Mouse (Mus musculus) forebrain, embryonic 15.5 days (tissue): Measurements from ENCODE around the gene Cnnm1. TPM values are rescaled to one million over a fixed set of nuclear protein-coding genes. Genes with fewer than 3 reads are reported as not detected.

Experiments used
- ATAC-seq: fragments of 200-750 bp; cut with Nextera tagmentation; replicated peaks from 2 replicates; pipeline ENCODE4 v1.8.0; 2017; ENCODE audit warnings: mild to moderate bottlenecking, moderate TSS enrichment, moderate library complexity
- H3K27ac ChIP-seq: fragments of 300-500 bp; sonication (generic); replicated peaks from 2 replicates; pipeline ENCODE4 v1.5.1; 2015; ENCODE audit warnings: mild to moderate bottlenecking, inconsistent platforms
- H3K27me3 ChIP-seq: fragments of 300-500 bp; sonication (generic); 2 replicates; pipeline ENCODE4 v1.6.1; 2015; ENCODE audit warnings: inconsistent platforms
- H3K36me3 ChIP-seq: fragments of 300-500 bp; sonication (generic); 2 replicates; pipeline ENCODE4 v1.6.1; 2015; ENCODE audit warnings: mild to moderate bottlenecking, inconsistent platforms
- H3K4me1 ChIP-seq: fragments of 300-500 bp; sonication (generic); 2 replicates; pipeline ENCODE4 v1.6.1; 2015; ENCODE audit warnings: inconsistent platforms
- H3K4me2 ChIP-seq: fragments of 300-500 bp; sonication (generic); replicated peaks from 2 replicates; pipeline ENCODE4 v1.6.1; 2015; ENCODE audit warnings: mild to moderate bottlenecking, inconsistent platforms
- H3K4me3 ChIP-seq: fragments of 300-500 bp; sonication (generic); 2 replicates; pipeline ENCODE4 v1.5.1; 2015; ENCODE audit warnings: mild to moderate bottlenecking, inconsistent platforms
- H3K9ac ChIP-seq: fragments of 300-500 bp; sonication (generic); replicated peaks from 2 replicates; pipeline ENCODE4 v1.6.1; 2015; ENCODE audit warnings: mild to moderate bottlenecking, inconsistent platforms
- H3K9me3 ChIP-seq: fragments of 300-500 bp; sonication (generic); 2 replicates; pipeline ENCODE4 v1.6.1; 2016; ENCODE audit warnings: inconsistent platforms
- WGBS: fragments of 180-500 bp; shearing (Covaris S2); methylation state at CpG from one replicate; pipeline ENCODE4 v1.1.7; 2015; ENCODE audit warnings: mixed read lengths; 5-methylcytosine and 5-hydroxymethylcytosine counted together
- polyA plus RNA-seq: library from polyadenylated mRNA; unstranded; fragments of >200 nt; fragmentation: Nextera tagmentation; extraction: Ambion mirVana; gene quantifications from 2 replicates; pipeline ENCODE4 v1.2.1, GENCODE M21; 2015

Gene Cnnm1
- polyA plus RNA-seq, 1 experiment from 2014 or later = 1.3 TPM

DNA sequence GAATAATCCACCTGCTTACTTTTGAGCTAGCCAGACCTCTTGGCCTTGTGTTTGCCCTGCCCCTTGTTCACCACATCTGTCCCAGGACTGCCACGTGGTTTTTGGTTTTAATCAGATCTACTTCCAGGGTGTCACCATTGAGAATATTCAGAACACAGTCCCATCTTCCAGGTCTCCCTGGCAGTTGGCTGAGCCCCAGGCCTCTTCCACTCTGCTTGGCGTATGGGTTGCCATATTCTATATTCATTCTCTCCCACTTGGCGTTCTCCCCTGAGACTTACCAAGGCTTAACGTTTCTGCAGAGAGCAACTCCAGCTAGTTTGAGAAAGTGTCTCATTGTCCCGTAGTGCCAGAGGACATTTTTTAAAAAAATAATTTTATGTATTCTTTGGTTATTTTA is 2.7 kb downstream of the Cnnm1 start:
- Histone ChIP-seq H3K9me3 (no peaks in the 10 kb centered on the region), H3K27ac (no peak overlapping the region), H3K36me3 (no peaks in the 10 kb centered on the region), H3K9ac (no peak overlapping the region), H3K27me3 (peaks cover 14% of the 10 kb centered on the region; the same call in 1 of the 2 replicates), H3K4me2 (no peak overlapping the region), H3K4me1 (peaks cover 24% of the 10 kb centered on the region), H3K4me3 (no peak overlapping the region)
- WGBS = 79% methylated on average over 5 of the region's 5 CpGs
- no peak for ATAC-seq

DNA sequence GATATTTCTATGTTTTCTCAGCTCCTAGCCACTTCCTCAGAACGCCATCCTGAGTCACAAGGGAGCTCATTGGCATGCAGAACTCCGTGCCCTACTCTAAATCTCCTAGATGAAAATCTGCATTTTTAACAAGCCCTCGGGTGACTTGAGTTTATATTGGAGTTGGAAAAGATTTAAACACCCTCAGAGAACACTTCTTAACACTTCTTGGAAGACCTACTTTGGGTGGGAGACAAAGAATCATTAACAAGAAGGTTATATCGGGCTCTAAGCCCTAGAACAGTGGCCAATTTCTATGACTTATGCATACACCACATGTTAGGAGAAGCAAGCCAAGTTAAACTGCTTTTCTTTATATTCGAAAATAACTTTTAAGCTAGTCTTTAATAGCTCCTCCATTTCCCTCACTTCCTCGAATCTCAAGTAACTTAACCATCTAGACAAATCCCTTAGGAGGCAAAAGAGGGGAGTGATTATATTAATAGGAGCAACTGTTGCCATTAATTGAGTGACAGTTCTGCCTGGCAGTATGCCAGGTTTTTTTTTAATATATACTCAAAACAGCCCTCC is 4.5 kb downstream of the Cnnm1 start:
- no peak for ATAC-seq
- H3K4me3 ChIP-seq = no peak overlapping the region
- no peak overlapping the region for H3K27ac ChIP-seq
- H3K4me1 ChIP-seq = peaks cover 24% of the 10 kb centered on the region
- H3K4me2 ChIP-seq = no peak overlapping the region
- H3K36me3 ChIP-seq = no peaks in the 10 kb centered on the region
- H3K9me3 ChIP-seq = no peaks in the 10 kb centered on the region
- no peak overlapping the region for H3K9ac ChIP-seq
- WGBS = 66% methylated on average over 6 of the region's 6 CpGs
- H3K27me3 ChIP-seq = peaks cover 14% of the 10 kb centered on the region; the same call in 1 of the 2 replicates

- Histone ChIP-seq H3K27ac (no peak overlapping the region), H3K4me2 (no peak overlapping the region), H3K9ac (no peak overlapping the region), H3K4me1 (0 out of 2 replicates have a peak, but pooled peaks cover 2% of the 10 kb centered on the region), H3K9me3 (no peaks in the 10 kb centered on the region), H3K36me3 (no peaks in the 10 kb centered on the region), H3K4me3 (no peak overlapping the region), H3K27me3 (no peaks in the 10 kb centered on the region)
- ATAC-seq = no peak
- WGBS = 80% methylated on average over 10 of the region's 10 CpGs
Observed at GRCm38 (mm10) chr19:43451563-43451962, 11.3 kb downstream of the Cnnm1 start.

DNA sequence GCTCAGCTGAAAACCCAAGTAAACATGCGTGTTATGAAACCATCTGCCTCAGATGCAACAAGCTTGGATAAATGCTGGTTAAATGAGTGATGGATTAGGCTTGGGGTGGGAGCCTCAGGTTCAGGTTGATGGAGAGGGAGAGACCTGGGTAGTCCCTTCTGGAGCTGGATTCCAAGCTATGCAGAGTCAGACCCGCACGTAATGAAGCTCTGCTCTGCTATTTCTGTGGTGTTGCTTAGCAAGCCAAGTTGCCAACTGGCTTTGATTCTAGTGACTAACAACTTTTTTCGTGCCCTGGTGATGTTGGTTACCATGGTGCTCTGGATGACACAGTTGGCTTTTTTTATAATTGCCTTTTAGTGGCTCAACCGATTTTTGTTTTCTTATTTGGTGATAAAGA is 11.9 kb downstream of the Cnnm1 start:
- H3K4me2 ChIP-seq = no peak overlapping the region

GRCm38 (mm10) chr19:43453025-43453424 is 12.8 kb downstream of the Cnnm1 start:
- no peak overlapping the region for H3K27ac ChIP-seq
- ATAC-seq = no peak
- H3K9ac ChIP-seq = no peak overlapping the region
- no peaks in the 10 kb centered on the region for H3K9me3 ChIP-seq
- 90% methylated on average over 4 of the region's 4 CpGs for WGBS
- H3K27me3 ChIP-seq = no peaks in the 10 kb centered on the region
- H3K36me3 ChIP-seq = no peaks in the 10 kb centered on the region
- H3K4me3 ChIP-seq = no peak overlapping the region
- H3K4me1 ChIP-seq = 0 out of 2 replicates have a peak, but pooled peaks cover 2% of the 10 kb centered on the region
- H3K4me2 ChIP-seq = no peak overlapping the region

More for the DNA sequence above, 11.9 kb downstream of the Cnnm1 start:
- no peaks in the 10 kb centered on the region for H3K36me3 ChIP-seq
- H3K27me3 ChIP-seq = no peaks in the 10 kb centered on the region
- H3K27ac ChIP-seq = no peak overlapping the region
- ATAC-seq = no peak; the same call in 1 of the 2 replicates
- 85% methylated on average over 5 of the region's 5 CpGs for WGBS
- H3K9ac ChIP-seq = no peak overlapping the region
- 0 out of 2 replicates have a peak, but pooled peaks cover 2% of the 10 kb centered on the region for H3K4me1 ChIP-seq
- H3K4me3 ChIP-seq = no peak overlapping the region
- no peaks in the 10 kb centered on the region for H3K9me3 ChIP-seq

DNA sequence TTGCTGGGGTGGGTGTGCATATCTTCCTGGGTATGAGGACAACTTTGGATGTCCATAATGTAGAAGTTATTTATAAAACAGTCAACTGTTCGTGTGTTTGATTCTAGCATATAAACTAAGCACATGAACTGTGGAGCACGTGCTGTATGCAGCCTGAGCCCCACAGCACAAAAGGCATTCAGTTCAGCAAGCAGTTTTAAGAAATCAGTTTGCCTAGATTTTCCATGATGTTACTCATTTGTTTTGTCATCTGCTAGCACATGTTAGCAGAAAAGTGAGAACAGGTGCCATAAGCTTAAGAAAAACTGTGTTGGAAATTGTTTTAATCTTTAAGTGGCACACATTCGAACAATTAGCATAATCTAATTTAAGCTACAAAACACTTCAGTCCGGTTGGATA is 19.7 kb downstream of the Cnnm1 start:
- Histone ChIP-seq H3K27ac (no peak overlapping the region), H3K4me2 (no peak overlapping the region)
- no peak for ATAC-seq

GRCm38 (mm10) chr19:43460481-43460880 is 20.2 kb downstream of the Cnnm1 start:
- Histone ChIP-seq H3K27ac (no peak overlapping the region), H3K4me1 (no peaks in the 10 kb centered on the region), H3K4me3 (no peak overlapping the region), H3K9ac (no peak overlapping the region), H3K9me3 (no peaks in the 10 kb centered on the region), H3K27me3 (no peaks in the 10 kb centered on the region), H3K36me3 (no peaks in the 10 kb centered on the region), H3K4me2 (no peak overlapping the region)
- no peak for ATAC-seq
- 95% methylated on average over 12 of the region's 12 CpGs for WGBS

More for the DNA sequence above, 19.7 kb downstream of the Cnnm1 start:
- H3K9ac ChIP-seq = no peak overlapping the region
- no peaks in the 10 kb centered on the region for H3K36me3 ChIP-seq
- H3K4me1 ChIP-seq = no peaks in the 10 kb centered on the region
- 60% methylated on average over 4 of the region's 4 CpGs for WGBS
- no peaks in the 10 kb centered on the region for H3K27me3 ChIP-seq
- no peak overlapping the region for H3K4me3 ChIP-seq
- H3K9me3 ChIP-seq = no peaks in the 10 kb centered on the region

GRCm38 (mm10) chr19:43462141-43462540 is 21.9 kb downstream of the Cnnm1 start:
- Histone ChIP-seq H3K4me2 (no peak overlapping the region), H3K9ac (no peak overlapping the region), H3K4me3 (no peak overlapping the region), H3K4me1 (no peaks in the 10 kb centered on the region), H3K9me3 (no peaks in the 10 kb centered on the region), H3K36me3 (no peaks in the 10 kb centered on the region), H3K27ac (no peak overlapping the region), H3K27me3 (no peaks in the 10 kb centered on the region)
- 91% methylated on average over 3 of the region's 3 CpGs for WGBS
- no peak for ATAC-seq

GRCm38 (mm10) chr19:43463546-43464293 is 23.5 kb downstream of the Cnnm1 start:
- Histone ChIP-seq H3K4me1 (peaks cover 9% of the 10 kb centered on the region), H3K4me3 (no peak overlapping the region), H3K27me3 (no peaks in the 10 kb centered on the region), H3K9ac (no peak overlapping the region), H3K9me3 (no peaks in the 10 kb centered on the region), H3K36me3 (no peaks in the 10 kb centered on the region), H3K27ac (no peak overlapping the region), H3K4me2 (no peak overlapping the region)
- 92% methylated on average over 7 of the region's 7 CpGs for WGBS
- no peak for ATAC-seq

DNA sequence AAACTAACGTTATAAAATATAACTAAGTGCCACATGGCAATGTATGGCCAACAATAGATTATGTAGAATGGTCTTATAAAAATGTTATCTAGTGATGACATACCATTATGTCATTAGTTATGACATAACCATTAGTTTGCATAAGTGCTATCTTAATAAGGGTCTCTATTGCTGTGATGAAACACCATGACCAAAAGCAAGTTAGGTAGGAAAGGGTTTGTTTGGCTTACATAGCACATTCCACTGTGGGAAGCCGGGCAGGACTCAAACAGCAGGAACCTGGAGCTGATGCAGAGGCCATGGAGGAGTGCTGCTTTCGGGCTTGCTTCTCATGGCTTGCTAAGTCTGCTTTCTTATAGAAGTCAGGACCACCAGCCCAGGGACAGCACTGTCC is 24.1 kb downstream of the Cnnm1 start:
- no peak for ATAC-seq
- Histone ChIP-seq H3K4me2 (no peak overlapping the region), H3K36me3 (no peaks in the 10 kb centered on the region), H3K9me3 (no peaks in the 10 kb centered on the region), H3K27ac (no peak overlapping the region), H3K27me3 (no peaks in the 10 kb centered on the region), H3K4me3 (no peak overlapping the region), H3K4me1 (peaks cover 9% of the 10 kb centered on the region), H3K9ac (no peak overlapping the region)
- 81% methylated on average over 3 of the region's 3 CpGs for WGBS

- Histone ChIP-seq H3K36me3 (no peaks in the 10 kb centered on the region), H3K4me2 (no peak overlapping the region), H3K9ac (no peak overlapping the region), H3K4me3 (no peak overlapping the region), H3K4me1 (peaks cover 9% of the 10 kb centered on the region), H3K9me3 (no peaks in the 10 kb centered on the region), H3K27ac (no peak overlapping the region), H3K27me3 (no peaks in the 10 kb centered on the region)
- ATAC-seq = no peak
- 93% methylated on average over 11 of the region's 11 CpGs for WGBS
Observed at GRCm38 (mm10) chr19:43465076-43465475, 24.8 kb downstream of the Cnnm1 start.

GRCm38 (mm10) chr19:43465601-43466255 is 25.5 kb downstream of the Cnnm1 start:
- Histone ChIP-seq H3K9me3 (no peaks in the 10 kb centered on the region), H3K9ac (no peak overlapping the region), H3K36me3 (no peaks in the 10 kb centered on the region), H3K4me3 (no peak overlapping the region), H3K4me2 (no peak overlapping the region), H3K27ac (no peak overlapping the region), H3K4me1 (peaks cover 9% of the 10 kb centered on the region), H3K27me3 (no peaks in the 10 kb centered on the region)
- 73% methylated on average over 14 of the region's 14 CpGs for WGBS
- no peak for ATAC-seq
